Mouse (Mus musculus): Measurements from ENCODE around the gene Rps17. TPM values are rescaled to one million over a fixed set of nuclear protein-coding genes. Genes with fewer than 3 reads are reported as not detected.

Rps17 gene
- polyA plus RNA-seq, 1 experiment = 1,754 TPM

- DNase-seq (ENCODE audit: low read depth) = no peak
Observed at GRCm38 (mm10) chr7:81335705-81336431, 9.2 kb downstream of the Rps17 start.

GRCm38 (mm10) chr7:81331851-81332250 lies 13.2 kb downstream of the Rps17 start:
- no peak for DNase-seq (ENCODE audit: low read depth)

GRCm38 (mm10) chr7:81330767-81331166 lies 14.3 kb downstream of the Rps17 start:
- no peak for DNase-seq (ENCODE audit: low read depth)

- no peak for DNase-seq (ENCODE audit: low read depth)
Observed at GRCm38 (mm10) chr7:81327661-81328060, 17.4 kb downstream of the Rps17 start.

- DNase-seq (ENCODE audit: low read depth) = no peak
Observed at GRCm38 (mm10) chr7:81326859-81327258, 18.2 kb downstream of the Rps17 start.

- DNase-seq (ENCODE audit: low read depth) = no peak
Observed at GRCm38 (mm10) chr7:81326043-81326442, 19.0 kb downstream of the Rps17 start.

- DNase-seq (ENCODE audit: low read depth) = no peak
Observed at GRCm38 (mm10) chr7:81321776-81322175, 23.3 kb downstream of the Rps17 start.

- no peak for DNase-seq (ENCODE audit: low read depth)
Observed at GRCm38 (mm10) chr7:81319749-81320148, 25.3 kb downstream of the Rps17 start.

- no peak for DNase-seq (ENCODE audit: low read depth)
Observed at GRCm38 (mm10) chr7:81315583-81315982, 29.5 kb downstream of the Rps17 start.

GRCm38 (mm10) chr7:81311581-81311980 lies 33.5 kb downstream of the Rps17 start:
- no peak for DNase-seq (ENCODE audit: low read depth)

GRCm38 (mm10) chr7:81311130-81311529 lies 33.9 kb downstream of the Rps17 start:
- DNase-seq (ENCODE audit: low read depth) = peak; percentile 81

- no peak for DNase-seq (ENCODE audit: low read depth)
Observed at GRCm38 (mm10) chr7:81309247-81309646, 35.8 kb downstream of the Rps17 start.

GRCm38 (mm10) chr7:81307735-81308134 lies 37.3 kb downstream of the Rps17 start:
- no peak for DNase-seq (ENCODE audit: low read depth)

- no peak for DNase-seq (ENCODE audit: low read depth)
Observed at GRCm38 (mm10) chr7:81304675-81305074, 40.4 kb downstream of the Rps17 start.

GRCm38 (mm10) chr7:81304100-81304499 lies 41.0 kb downstream of the Rps17 start:
- DNase-seq (ENCODE audit: low read depth) = no peak

- DNase-seq (ENCODE audit: low read depth) = no peak
Observed at GRCm38 (mm10) chr7:81303682-81304081, 41.4 kb downstream of the Rps17 start.

GRCm38 (mm10) chr7:81301323-81301722 lies 43.7 kb downstream of the Rps17 start:
- DNase-seq (ENCODE audit: low read depth) = no peak

GRCm38 (mm10) chr7:81298206-81298605 lies 46.8 kb downstream of the Rps17 start:
- DNase-seq (ENCODE audit: low read depth) = no peak

GRCm38 (mm10) chr7:81295169-81295568 lies 49.9 kb downstream of the Rps17 start:
- DNase-seq (ENCODE audit: low read depth) = no peak

Other genes starting within 250 kb of the Rps17 start
- gene Slc28a1, start 230.5 kb downstream of the Rps17 start, polyA plus RNA-seq (2012; rRNA removed) = 0.43 and 0.44 TPM in 2 replicates
- gene Pde8a, start 131.7 kb downstream of the Rps17 start, polyA plus RNA-seq (2012; rRNA removed) = 18.0 and 18.1 TPM in 2 replicates
- 55.1 and 55.8 TPM in 2 replicates for gene Cpeb1, start 110.2 kb upstream of the Rps17 start, polyA plus RNA-seq (2012; rRNA removed)
- 45.8 and 49.7 TPM in 2 replicates for gene Ap3b2, start 148.7 kb upstream of the Rps17 start, polyA plus RNA-seq (2012; rRNA removed)
- gene BC048679, start 153.0 kb upstream of the Rps17 start, polyA plus RNA-seq (2012; rRNA removed) = 1,383 and 1,595 TPM in 2 replicates
- gene Fsd2, start 221.7 kb upstream of the Rps17 start, polyA plus RNA-seq (2012; rRNA removed) = 5.7 and 11.2 TPM in 2 replicates
- gene Whamm, start 226.0 kb upstream of the Rps17 start, polyA plus RNA-seq (2012; rRNA removed) = 19.1 and 21.6 TPM in 2 replicates

Measured in gonadal fat pad, adult 2 months (tissue).